Mouse (Mus musculus) thymus, adult 2 months (tissue): ENCODE measurements around the gene Vkorc1l1. TPM values are rescaled to one million over a fixed set of nuclear protein-coding genes. Genes with fewer than 3 reads are reported as not detected.

ENCODE experiments used
- DNase-seq: peaks from one replicate; pipeline ENCODE4 v3.0.0; 2021
- H3K27ac ChIP-seq: fragments of 200-500 bp; 2 replicates; pipeline ENCODE4 v1.5.1; 2012; ENCODE audit warnings: low read length, control low read depth; ENCODE audit not compliant: control insufficient read depth, insufficient read depth
- H3K27me3 ChIP-seq: fragments of 200-500 bp; 2 replicates; pipeline ENCODE4 v1.6.1; 2012; ENCODE audit warnings: mild to moderate bottlenecking, low read length, moderate library complexity, mixed read lengths; ENCODE audit not compliant: control insufficient read depth, insufficient read depth
- H3K36me3 ChIP-seq: fragments of 200-500 bp; 2 replicates; pipeline ENCODE4 v1.6.1; 2012; ENCODE audit warnings: mild to moderate bottlenecking, low read length, moderate library complexity; ENCODE audit not compliant: control insufficient read depth, insufficient read depth
- H3K4me1 ChIP-seq: fragments of 200-500 bp; replicated peaks from 2 replicates; pipeline ENCODE4 v1.6.1; 2012; ENCODE audit warnings: low read length; ENCODE audit not compliant: control insufficient read depth, insufficient read depth
- H3K4me3 ChIP-seq: fragments of 200-500 bp; 2 replicates; pipeline ENCODE4 v1.5.1; 2012; ENCODE audit warnings: mild to moderate bottlenecking, low read length, control low read depth, moderate library complexity; ENCODE audit not compliant: control insufficient read depth, insufficient read depth
- CTCF ChIP-seq: fragments of 200-500 bp; IDR thresholded peaks from 2 replicates; pipeline ENCODE4 v1.5.1; 2012; ENCODE audit warnings: mild to moderate bottlenecking, control low read depth, low read length, moderate library complexity, borderline replicate concordance; ENCODE audit not compliant: control insufficient read depth, poor library complexity, insufficient read depth; ENCODE audit errors: extremely low read depth
- POLR2A ChIP-seq: fragments of 200-500 bp; IDR thresholded peaks from 2 replicates; pipeline ENCODE4 v1.6.1; 2012; ENCODE audit warnings: mild to moderate bottlenecking, low read length, control low read depth, moderate library complexity; ENCODE audit not compliant: control insufficient read depth, poor library complexity, insufficient read depth; ENCODE audit errors: extremely low read depth
- WGBS: fragments of 180-500 bp; shearing (Covaris S2); methylation state at CpG from one replicate; pipeline ENCODE4 v1.1.7; 2018; 5-methylcytosine and 5-hydroxymethylcytosine counted together
- polyA plus RNA-seq: library from polyadenylated mRNA; depleted of rRNA; stranded (reverse); fragments of >200 nt; gene quantifications from 2 replicates; pipeline ENCODE4 v1.2.3, GENCODE M21; 2012

The Vkorc1l1 gene
- polyA plus RNA-seq, 1 experiment, result 20.9 TPM

DNA sequence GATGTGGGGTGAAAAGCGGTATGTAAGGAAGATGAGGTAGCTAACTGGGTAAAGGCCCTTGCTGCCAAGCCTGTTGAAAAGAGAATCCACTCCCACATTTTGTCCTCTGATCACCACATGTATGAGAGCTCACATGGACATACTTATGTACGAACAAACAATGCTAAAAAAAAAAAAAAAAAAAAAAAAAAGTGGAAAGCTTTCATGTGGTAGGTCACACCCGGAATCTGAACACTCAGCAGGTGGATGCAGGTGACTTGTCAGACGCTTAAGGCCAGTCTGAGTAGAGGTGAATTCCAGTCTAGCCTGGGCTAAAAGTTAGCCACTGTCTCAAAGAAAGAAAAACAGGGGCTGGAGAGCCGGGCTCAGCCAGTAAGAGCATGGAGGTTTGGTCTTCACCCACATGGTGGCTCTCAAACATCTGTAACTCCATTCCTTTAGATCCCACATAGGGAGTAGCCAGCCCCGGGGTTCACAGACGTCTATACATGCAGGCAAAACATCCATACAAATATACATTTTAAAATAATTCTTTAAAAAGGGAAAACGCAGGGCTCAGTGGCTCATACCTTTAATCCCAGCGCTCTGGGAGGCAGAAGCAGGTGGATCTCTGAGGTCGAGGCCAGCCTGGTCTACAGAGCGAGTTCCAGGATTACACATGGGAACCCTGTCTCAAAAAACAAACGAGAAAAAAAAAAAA, 81.4 kb downstream of the Vkorc1l1 start:
- H3K4me1 ChIP-seq, result peaks cover 2% of the 10 kb centered on the region
- H3K27me3 ChIP-seq, result no peaks in the 10 kb centered on the region
- 40% methylated on average over 12 of the region's 12 CpGs for WGBS
- peak overlapping the region; percentile 95; the same call in 1 of the 2 replicates for H3K4me3 ChIP-seq
- no peak overlapping the region for H3K27ac ChIP-seq
- TF ChIP-seq POLR2A (no peak), CTCF (no peak)
- DNase-seq, result no peak
- no peaks in the 10 kb centered on the region for H3K36me3 ChIP-seq

DNA sequence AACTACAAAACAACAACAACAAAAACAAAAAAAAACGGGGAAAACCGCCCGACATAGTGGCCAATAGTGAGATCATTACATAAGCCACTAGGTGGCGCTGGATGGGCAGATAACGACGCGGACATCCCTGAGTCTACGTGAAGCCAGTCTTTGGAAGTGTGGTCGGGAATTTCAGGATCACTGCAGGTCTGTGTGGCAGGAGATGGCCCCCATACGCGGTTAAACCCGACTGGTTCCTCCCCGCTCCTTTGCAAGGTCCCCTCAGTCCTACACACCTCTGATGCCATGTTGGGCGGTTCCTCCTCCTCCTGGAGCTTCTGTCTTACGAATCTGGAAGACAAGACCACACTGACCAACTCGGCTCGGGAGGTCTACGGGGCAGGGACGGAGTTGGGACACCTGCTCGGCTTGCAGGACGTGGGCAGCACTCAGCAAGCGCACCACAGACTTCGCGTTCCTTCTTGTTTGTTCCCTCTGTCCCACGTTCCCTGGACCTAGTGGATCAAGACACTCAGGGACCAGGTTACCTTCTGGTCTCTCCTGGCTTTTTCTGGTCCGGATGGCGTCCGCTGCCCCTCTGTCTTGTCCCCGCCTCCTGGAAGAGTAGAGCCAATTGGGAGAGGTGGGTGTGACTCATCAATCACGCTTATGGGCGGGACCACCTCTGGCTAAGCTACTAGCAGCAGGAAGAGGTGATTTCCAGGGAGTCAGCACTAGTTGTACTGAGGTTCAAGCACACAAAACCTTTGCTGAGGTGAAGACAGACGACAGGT, 82.2 kb downstream of the Vkorc1l1 start:
- Histone ChIP-seq H3K36me3 (no peaks in the 10 kb centered on the region), H3K27me3 (no peaks in the 10 kb centered on the region), H3K27ac (0 out of 2 replicates have a peak overlapping the region, but pooled peaks have one; percentile 22), H3K4me3 (peak overlapping the region; percentile 95), H3K4me1 (peaks cover 2% of the 10 kb centered on the region)
- under 1% methylated on average over 32 of the region's 32 CpGs for WGBS
- peak; percentile 80 for DNase-seq
- no peak for TF ChIP-seq POLR2A
- peak; percentile 85; the same call in 1 of the 2 replicates for TF ChIP-seq CTCF

GRCm38 (mm10) chr5:130027134-130027533, 85.4 kb downstream of the Vkorc1l1 start:
- no peak for DNase-seq
- 83% methylated on average over 5 of the region's 5 CpGs for WGBS

DNA sequence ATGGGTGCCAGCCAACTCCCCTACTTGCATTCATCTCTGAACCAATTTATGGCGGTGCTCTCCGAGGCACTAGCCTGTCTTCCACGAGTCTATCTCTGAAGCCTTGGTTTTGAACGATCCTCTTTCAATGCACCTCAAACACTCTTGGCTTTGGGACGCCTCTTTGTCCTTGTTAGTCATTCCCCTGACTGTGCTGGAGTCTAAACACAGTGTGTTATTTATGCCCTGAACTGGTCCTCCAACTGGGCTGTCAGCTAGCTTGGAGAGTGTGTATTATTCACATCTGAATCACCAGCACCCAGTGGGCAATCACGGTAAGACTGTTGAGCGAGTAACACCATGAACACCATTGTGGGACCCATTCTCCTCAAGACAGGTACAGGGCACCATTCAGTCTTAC, 85.9 kb downstream of the Vkorc1l1 start:
- WGBS, result 88% methylated on average over 7 of the region's 7 CpGs
- Histone ChIP-seq H3K27me3 (no peaks in the 10 kb centered on the region), H3K4me1 (peaks cover 2% of the 10 kb centered on the region), H3K36me3 (no peaks in the 10 kb centered on the region), H3K4me3 (no peak overlapping the region), H3K27ac (no peak overlapping the region)
- DNase-seq, result no peak
- TF ChIP-seq CTCF, result no peak
- TF ChIP-seq POLR2A, result no peak

More at GRCm38 (mm10) chr5:130027134-130027533, 85.4 kb downstream of the Vkorc1l1 start:
- H3K4me1 ChIP-seq, result peaks cover 2% of the 10 kb centered on the region
- no peak for TF ChIP-seq CTCF
- no peak for TF ChIP-seq POLR2A
- no peaks in the 10 kb centered on the region for H3K27me3 ChIP-seq
- H3K36me3 ChIP-seq, result no peaks in the 10 kb centered on the region
- H3K27ac ChIP-seq, result no peak overlapping the region
- H3K4me3 ChIP-seq, result no peak overlapping the region

- Histone ChIP-seq H3K36me3 (no peaks in the 10 kb centered on the region), H3K4me3 (peak within 1 kb of the TSS; percentile 90), H3K27ac (peak within 1 kb of the TSS; percentile 52), H3K27me3 (no peaks in the 10 kb centered on the region), H3K4me1 (peaks cover 2% of the 10 kb centered on the region)
- WGBS, result 2% methylated on average over 51 of the region's 51 CpGs
- peak; percentile 90 for DNase-seq
- TF ChIP-seq POLR2A, result peak; percentile 53; the same call in 1 of the 2 replicates
- TF ChIP-seq CTCF, result no peak
Observed at GRCm38 (mm10) chr5:130029142-130029897, 87.5 kb downstream of the Vkorc1l1 start, which contains the start of the genes Asl and Crcp. Gene Asl (minus strand): TSS chr5:130029247. Gene Crcp (plus strand): TSS chr5:130029290.
